Mouse (Mus musculus) ES-E14 (cell line): ENCODE results near the gene Rcn1. TPM values are rescaled to one million over a fixed set of nuclear protein-coding genes. Genes with fewer than 3 reads are reported as not detected.

ENCODE experiments used
- DNase-seq: peaks from one replicate; pipeline ENCODE4 v3.0.0-alpha.2; 2013; ENCODE audit warnings: low read depth, low spot score
- H3K27ac ChIP-seq: 2 replicates; pipeline ENCODE4 v1.5.1; 2012; ENCODE audit warnings: low read depth, mild to moderate bottlenecking, low read length, moderate library complexity, mixed read lengths; ENCODE audit not compliant: poor library complexity, insufficient read depth, severe bottlenecking
- H3K36me3 ChIP-seq: 2 replicates; pipeline ENCODE4 v1.6.1; 2012; ENCODE audit warnings: mild to moderate bottlenecking, low read length, moderate library complexity, mixed read lengths; ENCODE audit not compliant: control insufficient read depth, poor library complexity, insufficient read depth, severe bottlenecking
- H3K4me1 ChIP-seq, 2 experiments: fragments of 150-350 bp in 1 of 2; sonication (generic) in 1 of 2; 2 replicates each; pipeline ENCODE4 v1.6.1; 2012; ENCODE audit warnings: low read length in 2 of 2, mild to moderate bottlenecking in 1 of 2, mixed read lengths in 1 of 2; ENCODE audit not compliant: control insufficient read depth in 2 of 2, insufficient read depth in 2 of 2, poor library complexity in 1 of 2
- H3K4me3 ChIP-seq, 2 experiments: fragments of 150-350 bp in 1 of 2; sonication (generic) in 1 of 2; 2 replicates each; pipeline ENCODE4 v1.5.1; 2012; ENCODE audit warnings: low read length in 2 of 2, low read depth in 1 of 2, mild to moderate bottlenecking in 1 of 2, mixed read lengths in 1 of 2; ENCODE audit not compliant: insufficient read depth in 1 of 2, poor library complexity in 1 of 2, severe bottlenecking in 1 of 2
- H3K9ac ChIP-seq: 2 replicates; pipeline ENCODE4 v1.6.1; 2012; ENCODE audit warnings: low read depth, mild to moderate bottlenecking, low read length, mixed read lengths; ENCODE audit not compliant: poor library complexity, insufficient read depth, severe bottlenecking
- H3K9me3 ChIP-seq: fragments of 150-350 bp; sonication (generic); 2 replicates; pipeline ENCODE4 v1.6.1; 2012; ENCODE audit warnings: low read depth, mild to moderate bottlenecking, low read length; ENCODE audit not compliant: control insufficient read depth, insufficient read depth
- CHD2 ChIP-seq: IDR thresholded peaks from 2 replicates; pipeline ENCODE4 v1.6.1; 2014; ENCODE audit warnings: mild to moderate bottlenecking, low read depth, low read length, inconsistent platforms
- HCFC1 ChIP-seq: IDR thresholded peaks from 2 replicates; pipeline ENCODE4 v1.6.1; 2012; ENCODE audit warnings: low read length, inconsistent platforms, borderline replicate concordance; ENCODE audit not compliant: insufficient read depth
- MAFK ChIP-seq: IDR thresholded peaks from 2 replicates; pipeline ENCODE4 v1.6.1; 2014; ENCODE audit warnings: mild to moderate bottlenecking, low read depth, low read length, inconsistent platforms; ENCODE audit not compliant: insufficient read depth
- ZC3H11A ChIP-seq: IDR thresholded peaks from 2 replicates; pipeline ENCODE4 v1.6.1; 2012; ENCODE audit warnings: low read depth, mild to moderate bottlenecking, inconsistent platforms, low read length, borderline replicate concordance
- ZNF384 ChIP-seq: IDR thresholded peaks from 2 replicates; pipeline ENCODE4 v1.6.1; 2012; ENCODE audit warnings: low read depth, low read length, inconsistent platforms
- in situ Hi-C, 2 experiments: fragments of 600-800 bp; cut with MboI; formaldehyde crosslinking; loops; one replicate each; pipeline ENCODE4 v1.15.1; 2025; ENCODE audit warnings: low sequenced_read_pairs in 2 of 2, inconsistent platforms in 1 of 2; ENCODE audit not compliant: unreplicated experiment in 2 of 2
- total RNA-seq: library from RNA; depleted of rRNA; stranded (reverse); fragments of 300-350 nt; gene quantifications from 2 replicates; pipeline ENCODE4 v1.2.3, GENCODE M21; 2012

The Rcn1 gene
- total RNA-seq, 1 experiment, result 73.6 TPM

GRCm38 (mm10) chr2:105370240-105370639, 28.9 kb downstream of the Rcn1 start:
- in situ Hi-C loops, result no loop called here
- H3K4me3 ChIP-seq, result peak overlapping the region; percentile 22 to 25; a peak in 3 of 4 replicates
- H3K9ac ChIP-seq, result no peak overlapping the region; the same call in 1 of the 2 replicates
- H3K36me3 ChIP-seq, result no peaks in the 10 kb centered on the region
- no peak overlapping the region for H3K27ac ChIP-seq
- no peak for DNase-seq
- no peak for TF ChIP-seq CHD2
- no peak for TF ChIP-seq ZC3H11A
- TF ChIP-seq ZNF384, result no peak
- no peak for TF ChIP-seq MAFK
- no peak for TF ChIP-seq HCFC1
- peaks cover 0 to 14% of the 10 kb centered on the region in 2 experiments; a peak in 1 of 4 replicates for H3K4me1 ChIP-seq
- H3K9me3 ChIP-seq, result no peaks in the 10 kb centered on the region

GRCm38 (mm10) chr2:105367623-105368022, 31.5 kb downstream of the Rcn1 start:
- no peak for TF ChIP-seq MAFK
- no peak for TF ChIP-seq CHD2
- no peak for TF ChIP-seq HCFC1
- TF ChIP-seq ZC3H11A, result no peak
- TF ChIP-seq ZNF384, result no peak
- Histone ChIP-seq H3K36me3 (no peaks in the 10 kb centered on the region), H3K4me3 (no peak overlapping the region), H3K4me1 (peaks cover 0 to 8% of the 10 kb centered on the region in 2 experiments; a peak in 1 of 4 replicates), H3K9ac (no peak overlapping the region), H3K27ac (no peak overlapping the region), H3K9me3 (no peaks in the 10 kb centered on the region)
- in situ Hi-C loops, result no loop called here
- no peak for DNase-seq

- DNase-seq, result no peak
- no peaks in the 10 kb centered on the region for H3K9me3 ChIP-seq
- no peaks in the 10 kb centered on the region for H3K36me3 ChIP-seq
- in situ Hi-C loops, result no loop called here
- no peak overlapping the region for H3K9ac ChIP-seq
- no peak overlapping the region for H3K4me3 ChIP-seq
- H3K27ac ChIP-seq, result no peak overlapping the region
- H3K4me1 ChIP-seq, result no peaks in the 10 kb centered on the region
- TF ChIP-seq ZNF384 (no peak), ZC3H11A (no peak), HCFC1 (no peak), CHD2 (no peak), MAFK (no peak)
Measured at GRCm38 (mm10) chr2:105358040-105358439, 41.1 kb downstream of the Rcn1 start.

- in situ Hi-C loops, result no loop called here
- Histone ChIP-seq H3K9me3 (no peaks in the 10 kb centered on the region), H3K36me3 (no peaks in the 10 kb centered on the region), H3K4me3 (no peak overlapping the region), H3K27ac (no peak overlapping the region), H3K9ac (no peak overlapping the region), H3K4me1 (no peaks in the 10 kb centered on the region)
- no peak for TF ChIP-seq MAFK
- TF ChIP-seq CHD2, result no peak
- TF ChIP-seq ZNF384, result no peak
- no peak for TF ChIP-seq HCFC1
- TF ChIP-seq ZC3H11A, result no peak
- no peak for DNase-seq
Measured at GRCm38 (mm10) chr2:105356791-105357190, 42.3 kb downstream of the Rcn1 start.
